Mouse (Mus musculus) c-Kit-positive CD71-positive TER-119-positive erythroid progenitor cells, embryonic 14.5 days (primary cell): ENCODE measurements at regions not wholly inside any gene's neighbourhood (a gene's known extent, or its start where the extent isn't known, plus 50 kb on each side); places are given as distances from the start of the nearest gene placed in this dataset.
"Not testable (repeated sequence)": the region's sequence is repeated elsewhere in the genome, so short reads cannot be mapped to it uniquely, and the experiment has no call there.

ENCODE experiments used
- DNase-seq: peaks from one replicate; pipeline ENCODE4 v3.0.0-alpha.2; 2013; ENCODE audit warnings: low spot score

- DNase-seq: no peak
Measured at GRCm38 (mm10) chr1:189156906-189157305, 149.3 kb upstream of the Kctd3 start.

- DNase-seq: no peak
Measured at GRCm38 (mm10) chr1:189154376-189154775, 146.7 kb upstream of the Kctd3 start.

- no peak for DNase-seq
Measured at GRCm38 (mm10) chr1:189153150-189153549, 145.5 kb upstream of the Kctd3 start.

- no peak for DNase-seq
Measured at GRCm38 (mm10) chr1:189142982-189143451, 135.4 kb upstream of the Kctd3 start.

- DNase-seq: no peak
Measured at GRCm38 (mm10) chr1:189142551-189142950, 134.9 kb upstream of the Kctd3 start.

GRCm38 (mm10) chr1:189141694-189142093 lies 134.1 kb upstream of the Kctd3 start:
- DNase-seq: no peak

GRCm38 (mm10) chr1:189136731-189137385 lies 129.2 kb upstream of the Kctd3 start:
- no peak for DNase-seq

GRCm38 (mm10) chr1:189135826-189136225 lies 128.2 kb upstream of the Kctd3 start:
- no peak for DNase-seq

GRCm38 (mm10) chr1:189128706-189129105 lies 121.1 kb upstream of the Kctd3 start:
- DNase-seq: no peak

- not testable (repeated sequence) for DNase-seq
Measured at GRCm38 (mm10) chr1:189128246-189128645, 120.6 kb upstream of the Kctd3 start.

GRCm38 (mm10) chr1:189127367-189127766 lies 119.7 kb upstream of the Kctd3 start:
- DNase-seq: no peak

GRCm38 (mm10) chr1:189119941-189120735 lies 112.5 kb upstream of the Kctd3 start:
- no peak for DNase-seq

- DNase-seq: not testable (repeated sequence)
Measured at GRCm38 (mm10) chr1:189119005-189119404, 111.4 kb upstream of the Kctd3 start.

- DNase-seq: no peak
Measured at GRCm38 (mm10) chr1:189118582-189118981, 110.9 kb upstream of the Kctd3 start.

GRCm38 (mm10) chr1:189115914-189116313 lies 108.3 kb upstream of the Kctd3 start:
- DNase-seq: no peak

- no peak for DNase-seq
Measured at GRCm38 (mm10) chr1:189115279-189115678, 107.6 kb upstream of the Kctd3 start.

- no peak for DNase-seq
Measured at GRCm38 (mm10) chr1:189108260-189109035, 100.8 kb upstream of the Kctd3 start.

- DNase-seq: no peak
Measured at GRCm38 (mm10) chr1:189107841-189108240, 100.2 kb upstream of the Kctd3 start.

- no peak for DNase-seq
Measured at GRCm38 (mm10) chr1:189107156-189107555, 99.5 kb upstream of the Kctd3 start.

GRCm38 (mm10) chr1:189105276-189105675 lies 97.6 kb upstream of the Kctd3 start:
- no peak for DNase-seq

GRCm38 (mm10) chr1:189102781-189103180 lies 95.1 kb upstream of the Kctd3 start:
- DNase-seq: no peak

- no peak for DNase-seq
Measured at GRCm38 (mm10) chr1:189099121-189099520, 91.5 kb upstream of the Kctd3 start.

GRCm38 (mm10) chr1:189092819-189093218 lies 85.2 kb upstream of the Kctd3 start:
- DNase-seq: no peak
